Mouse (Mus musculus) adrenal gland, postnatal 14 days (tissue): ENCODE data around the gene Nabp1. TPM values are rescaled to one million over a fixed set of nuclear protein-coding genes. Genes with fewer than 3 reads are reported as not detected.
A peak's percentile ranks its signal among the peaks of the same experiment; 100 is the strongest.

ENCODE experiments used
- DNase-seq: peaks from one replicate; pipeline ENCODE4 v3.0.0; 2021; ENCODE audit warnings: mixed read lengths
- long read RNA-seq, 2 experiments: library from polyadenylated mRNA; stranded (forward); transcript quantifications; one replicate each; pipeline ENCODE4 v2.0.0; 2021
- total RNA-seq: library from RNA; stranded (reverse); gene quantifications from 2 replicates; pipeline ENCODE4 v1.2.3, GENCODE M21; 2021

The Nabp1 gene
- total RNA-seq: 32.2 and 35.1 TPM in 2 replicates
- long read RNA-seq, experiment 1, partial matches to known transcripts: 0 of 12 reads
- long read RNA-seq, experiment 1, other reads (novel, unspliced or antisense): 2 of 12 reads
- long read RNA-seq, experiment 2, partial matches to known transcripts: 1 of 16 reads
- long read RNA-seq, experiment 2, other reads (novel, unspliced or antisense): 4 of 16 reads

- DNase-seq: peak; percentile 99
Measured at GRCm38 (mm10) chr1:51478262-51479026, at the start of gene Nabp1. Gene Nabp1 (minus strand): TSS chr1:51478425.

- no peak for DNase-seq
Measured at GRCm38 (mm10) chr1:51525563-51526265, 47.5 kb upstream of the Nabp1 start.

- DNase-seq: no peak
Measured at GRCm38 (mm10) chr1:51521651-51522050, 43.4 kb upstream of the Nabp1 start.

- DNase-seq: no peak
Measured at GRCm38 (mm10) chr1:51520246-51520780, 42.1 kb upstream of the Nabp1 start.

GRCm38 (mm10) chr1:51519112-51519511, 40.9 kb upstream of the Nabp1 start:
- DNase-seq: no peak

GRCm38 (mm10) chr1:51515625-51516024, 37.4 kb upstream of the Nabp1 start:
- DNase-seq: no peak

- peak; percentile 46 for DNase-seq
Measured at GRCm38 (mm10) chr1:51515041-51515440, 36.8 kb upstream of the Nabp1 start.

- no peak for DNase-seq
Measured at GRCm38 (mm10) chr1:51514379-51514778, 36.2 kb upstream of the Nabp1 start.

GRCm38 (mm10) chr1:51513059-51513713, 35.0 kb upstream of the Nabp1 start:
- no peak for DNase-seq

GRCm38 (mm10) chr1:51512326-51512725, 34.1 kb upstream of the Nabp1 start:
- no peak for DNase-seq

GRCm38 (mm10) chr1:51509776-51510175, 31.6 kb upstream of the Nabp1 start:
- DNase-seq: no peak

GRCm38 (mm10) chr1:51509083-51509482, 30.9 kb upstream of the Nabp1 start:
- no peak for DNase-seq

- DNase-seq: no peak
Measured at GRCm38 (mm10) chr1:51508543-51508942, 30.3 kb upstream of the Nabp1 start.

- no peak for DNase-seq
Measured at GRCm38 (mm10) chr1:51507436-51507835, 29.2 kb upstream of the Nabp1 start.

GRCm38 (mm10) chr1:51506236-51506635, 28.0 kb upstream of the Nabp1 start:
- DNase-seq: no peak

- DNase-seq: no peak
Measured at GRCm38 (mm10) chr1:51505632-51506031, 27.4 kb upstream of the Nabp1 start.

GRCm38 (mm10) chr1:51503055-51503454, 24.8 kb upstream of the Nabp1 start:
- no peak for DNase-seq

GRCm38 (mm10) chr1:51502353-51502752, 24.1 kb upstream of the Nabp1 start:
- DNase-seq: no peak

GRCm38 (mm10) chr1:51501251-51501650, 23.0 kb upstream of the Nabp1 start:
- DNase-seq: no peak

GRCm38 (mm10) chr1:51498601-51499098, 20.4 kb upstream of the Nabp1 start:
- peak; percentile 47 for DNase-seq

- DNase-seq: no peak
Measured at GRCm38 (mm10) chr1:51496163-51496562, 17.9 kb upstream of the Nabp1 start.

- no peak for DNase-seq
Measured at GRCm38 (mm10) chr1:51493592-51494307, 15.5 kb upstream of the Nabp1 start.
